Mouse (Mus musculus) heart, adult 2 months (tissue): ENCODE results near the gene Epha2.

ENCODE experiments used
- CTCF ChIP-seq: fragments of 200-600 bp; IDR thresholded peaks from 2 replicates; pipeline ENCODE4 v1.8.1; 2022; ENCODE audit warnings: antibody characterized with exemption, mild to moderate bottlenecking, moderate library complexity
- EP300 ChIP-seq: fragments of 200-500 bp; IDR thresholded peaks from 2 replicates; pipeline ENCODE4 v1.6.1; 2011; ENCODE audit warnings: low read depth, low read length, control low read depth; ENCODE audit not compliant: insufficient read depth
- POLR2A ChIP-seq: fragments of 200-500 bp; IDR thresholded peaks from 2 replicates; pipeline ENCODE4 v1.6.1; 2011; ENCODE audit warnings: mild to moderate bottlenecking, low read depth, low read length, control low read depth; ENCODE audit not compliant: insufficient read depth

- TF ChIP-seq CTCF (no peak), POLR2A (no peak), EP300 (no peak)
Measured at GRCm38 (mm10) chr4:141303402-141304222, 2.6 kb downstream of the Epha2 start.
